Comparison of ENCODE assay signal across 8 mouse cellular contexts in the genomic region with DNA sequence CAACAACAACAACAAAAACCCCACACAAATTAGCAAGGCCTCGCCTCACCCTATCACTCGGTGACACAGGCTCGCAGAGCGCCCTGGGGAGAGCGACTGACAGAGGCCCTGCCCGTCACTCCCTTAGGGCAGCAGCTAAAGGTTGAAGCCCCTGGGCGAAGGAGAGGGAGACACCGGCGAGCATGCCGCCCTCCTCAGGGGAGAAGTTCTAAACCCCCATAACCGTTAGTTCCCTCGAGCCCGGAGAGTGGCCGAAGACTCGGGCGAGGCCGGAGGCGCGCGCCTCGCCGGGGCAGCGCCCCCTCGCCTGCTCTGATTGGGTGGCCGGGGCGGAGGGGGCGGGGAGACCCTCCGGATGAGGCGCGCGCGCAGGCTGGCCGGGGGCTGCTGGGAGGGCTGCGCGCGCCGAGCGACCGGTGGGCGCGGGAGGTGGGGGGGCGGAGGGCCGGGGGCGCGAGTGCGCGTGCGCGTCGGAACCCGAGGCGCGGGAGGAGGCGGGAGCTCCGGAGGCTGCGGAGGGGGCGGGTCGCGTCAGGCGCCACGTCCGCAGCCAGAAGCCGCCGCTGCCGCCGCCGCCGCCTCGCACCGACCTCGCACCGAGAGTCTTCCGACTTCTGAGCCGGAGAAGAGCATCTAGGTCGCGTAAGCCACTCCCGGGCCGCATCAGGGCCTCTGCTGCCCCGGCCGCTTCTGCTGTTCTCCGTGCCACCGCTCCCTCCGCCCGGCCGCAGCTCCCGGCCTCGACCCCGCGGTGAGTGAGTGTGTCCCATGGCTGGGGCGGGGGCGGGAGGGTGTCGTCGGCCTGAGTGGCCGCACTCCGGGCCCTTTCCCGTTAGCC. TPM values are rescaled to one million over a fixed set of nuclear protein-coding genes. Genes with fewer than 3 reads are reported as not detected.
DNase-seq lines count a peak whose midpoint lies in the region; ATAC-seq and TF ChIP-seq lines count a peak whose summit lies in the region.

Fhl4 (minus strand) TSS at position 249 of the 838 bp plus-strand sequence.
Tmem263 (plus strand) TSS at position 381 of the 838 bp plus-strand sequence.

- H3K4me2 ChIP-seq in forebrain, embryonic 12.5 days = peak within 1 kb of the TSS; percentile 72
- H3K4me2 ChIP-seq in heart, postnatal 0 days (ENCODE audit: low read depth, low read length) = peak within 1 kb of the TSS; percentile 93
- peak within 1 kb of the TSS; percentile 93 for H3K4me2 ChIP-seq in liver, embryonic 15.5 days
- peak within 1 kb of the TSS; percentile 82 for H3K4me2 ChIP-seq in neural tube, embryonic 11.5 days (ENCODE audit: low read depth)
- H3K4me2 ChIP-seq in stomach, embryonic 16.5 days (ENCODE audit: low read depth, low read length) = peak within 1 kb of the TSS; percentile 89

- peak; percentile 75 for DNase-seq in c-Kit-positive CD71-positive TER-119-positive erythroid progenitor cells, embryonic 14.5 days (ENCODE audit: low spot score)
- peak; percentile 86 for DNase-seq in heart, postnatal 0 days (ENCODE audit: low spot score)
- DNase-seq in kidney, postnatal 36 days = peak; percentile 71 to 88
- DNase-seq in neural tube, embryonic 11.5 days (ENCODE audit: low spot score) = peak; percentile 97

- ATAC-seq in forebrain, embryonic 12.5 days (ENCODE audit: low FRiP score) = peak; percentile 98
- ATAC-seq in heart, postnatal 0 days (ENCODE audit: insufficient read depth, low read depth) = peak; percentile 98
- ATAC-seq in liver, embryonic 15.5 days (ENCODE audit: insufficient read depth) = peak; percentile 93
- ATAC-seq in neural tube, embryonic 11.5 days (ENCODE audit: insufficient read depth, low FRiP score, low TSS enrichment) = peak; percentile 96
- peak; percentile 98 for ATAC-seq in stomach, embryonic 16.5 days (ENCODE audit: insufficient read depth, low FRiP score)

- TF ChIP-seq CTCF in ES-Bruce4 (IDR thresholded peaks at IDR 0.05; ENCODE audit: low read depth, low read length) = no peak
- no peak for TF ChIP-seq CTCF in heart, postnatal 0 days (IDR thresholded peaks at IDR 0.05; ENCODE audit: low read depth)

- H3K4me1 ChIP-seq in ES-Bruce4 (ENCODE audit: control insufficient read depth, insufficient read depth, low read length) = no peaks in the 10 kb centered on the region
- H3K4me1 ChIP-seq in forebrain, embryonic 12.5 days = peaks cover 16% of the 10 kb centered on the region
- peaks cover 9% of the 10 kb centered on the region for H3K4me1 ChIP-seq in heart, postnatal 0 days (ENCODE audit: control insufficient read depth, insufficient read depth)
- peaks cover 29% of the 10 kb centered on the region for H3K4me1 ChIP-seq in liver, embryonic 15.5 days (replicated peaks)
- no peaks in the 10 kb centered on the region for H3K4me1 ChIP-seq in neural tube, embryonic 11.5 days (ENCODE audit: control insufficient read depth, insufficient read depth, low read length)
- H3K4me1 ChIP-seq in stomach, embryonic 16.5 days (ENCODE audit: control insufficient read depth, insufficient read depth, low read length) = 0 out of 2 replicates have a peak, but pooled peaks cover 9% of the 10 kb centered on the region

- H3K9me3 ChIP-seq in ES-Bruce4 (replicated peaks; ENCODE audit: control insufficient read depth, insufficient read depth, low read length, poor library complexity, severe bottlenecking) = no peaks in the 10 kb centered on the region
- no peaks in the 10 kb centered on the region for H3K9me3 ChIP-seq in forebrain, embryonic 12.5 days
- H3K9me3 ChIP-seq in heart, postnatal 0 days (replicated peaks; ENCODE audit: control insufficient read depth, low read length) = no peaks in the 10 kb centered on the region
- H3K9me3 ChIP-seq in liver, embryonic 15.5 days (replicated peaks) = no peaks in the 10 kb centered on the region
- no peaks in the 10 kb centered on the region for H3K9me3 ChIP-seq in neural tube, embryonic 11.5 days (ENCODE audit: control insufficient read depth, low read length)
- no peaks in the 10 kb centered on the region for H3K9me3 ChIP-seq in stomach, embryonic 16.5 days (replicated peaks; ENCODE audit: control insufficient read depth, low read length)

- TF ChIP-seq POLR2A in ES-Bruce4 (IDR thresholded peaks at IDR 0.05; ENCODE audit: insufficient read depth, low read length) = no peak

- peak within 1 kb of the TSS; percentile 94 for H3K9ac ChIP-seq in ES-Bruce4 (ENCODE audit: low read depth, poor library complexity, severe bottlenecking)
- H3K9ac ChIP-seq in forebrain, embryonic 12.5 days = peak within 1 kb of the TSS; percentile 94
- peak within 1 kb of the TSS; percentile 80 for H3K9ac ChIP-seq in heart, postnatal 0 days (replicated peaks; ENCODE audit: low read depth, low read length)
- peak within 1 kb of the TSS; percentile 93 for H3K9ac ChIP-seq in liver, embryonic 15.5 days
- H3K9ac ChIP-seq in neural tube, embryonic 11.5 days (ENCODE audit: low read length) = peak within 1 kb of the TSS; percentile 87
- peak within 1 kb of the TSS; percentile 96 for H3K9ac ChIP-seq in stomach, embryonic 16.5 days (ENCODE audit: low read length)

- TF ChIP-seq EP300 in ES-Bruce4 (IDR thresholded peaks at IDR 0.05; ENCODE audit: insufficient read depth, low read depth, low read length) = no peak
- peak; percentile 59; the same call in 1 of the 2 replicates for TF ChIP-seq EP300 in heart, postnatal 0 days (IDR thresholded peaks at IDR 0.05; ENCODE audit: low read depth)

- WGBS in forebrain, embryonic 12.5 days = under 1% methylated on average over 71 of the region's 96 CpGs
- WGBS in heart, postnatal 0 days = under 1% methylated on average over 68 of the region's 96 CpGs
- under 1% methylated on average over 93 of the region's 96 CpGs for WGBS in liver, embryonic 15.5 days (ENCODE audit: insufficient replicate concordance)
- WGBS in neural tube, embryonic 11.5 days = under 1% methylated on average over 61 of the region's 96 CpGs
- WGBS in stomach, embryonic 16.5 days = under 1% methylated on average over 86 of the region's 96 CpGs

- no peaks in the 10 kb centered on the region for H3K36me3 ChIP-seq in ES-Bruce4 (ENCODE audit: control insufficient read depth, insufficient read depth, low read length, poor library complexity, severe bottlenecking)
- no peaks in the 10 kb centered on the region for H3K36me3 ChIP-seq in forebrain, embryonic 12.5 days (replicated peaks)
- no peaks in the 10 kb centered on the region for H3K36me3 ChIP-seq in heart, postnatal 0 days (replicated peaks; ENCODE audit: control insufficient read depth, insufficient read depth, low read length)
- no peaks in the 10 kb centered on the region for H3K36me3 ChIP-seq in liver, embryonic 15.5 days (replicated peaks)
- H3K36me3 ChIP-seq in neural tube, embryonic 11.5 days (ENCODE audit: control insufficient read depth, insufficient read depth, low read length) = no peaks in the 10 kb centered on the region
- H3K36me3 ChIP-seq in stomach, embryonic 16.5 days (ENCODE audit: control insufficient read depth, insufficient read depth, low read length) = no peaks in the 10 kb centered on the region

- peak within 1 kb of the TSS; percentile 91 for H3K4me3 ChIP-seq in ES-Bruce4 (ENCODE audit: low read depth, low read length)
- peak within 1 kb of the TSS; percentile 94 for H3K4me3 ChIP-seq in forebrain, embryonic 12.5 days (replicated peaks)
- H3K4me3 ChIP-seq in heart, postnatal 0 days (ENCODE audit: low read depth, low read length) = peak within 1 kb of the TSS; percentile 98
- H3K4me3 ChIP-seq in liver, embryonic 15.5 days (replicated peaks) = peak within 1 kb of the TSS; percentile 91
- H3K4me3 ChIP-seq in neural tube, embryonic 11.5 days (ENCODE audit: low read depth, low read length) = peak within 1 kb of the TSS; percentile 94
- H3K4me3 ChIP-seq in stomach, embryonic 16.5 days (replicated peaks; ENCODE audit: low read length) = peak within 1 kb of the TSS; percentile 100

- no peaks in the 10 kb centered on the region for H3K27me3 ChIP-seq in ES-Bruce4 (ENCODE audit: control insufficient read depth, insufficient read depth, low read length, poor library complexity, severe bottlenecking)
- H3K27me3 ChIP-seq in forebrain, embryonic 12.5 days = no peaks in the 10 kb centered on the region
- no peaks in the 10 kb centered on the region for H3K27me3 ChIP-seq in heart, postnatal 0 days (ENCODE audit: control insufficient read depth, insufficient read depth, low read length)
- H3K27me3 ChIP-seq in liver, embryonic 15.5 days = no peaks in the 10 kb centered on the region
- no peaks in the 10 kb centered on the region for H3K27me3 ChIP-seq in neural tube, embryonic 11.5 days (ENCODE audit: control insufficient read depth, insufficient read depth, low read length)
- no peaks in the 10 kb centered on the region for H3K27me3 ChIP-seq in stomach, embryonic 16.5 days (ENCODE audit: control insufficient read depth, insufficient read depth, low read length)

- H3K27ac ChIP-seq in ES-Bruce4 (ENCODE audit: insufficient read depth, low read length) = peak within 1 kb of the TSS; percentile 54
- H3K27ac ChIP-seq in forebrain, embryonic 12.5 days = peak within 1 kb of the TSS; percentile 88
- peak within 1 kb of the TSS; percentile 92 for H3K27ac ChIP-seq in heart, postnatal 0 days (ENCODE audit: low read depth)
- H3K27ac ChIP-seq in liver, embryonic 15.5 days (replicated peaks) = peak within 1 kb of the TSS; percentile 90
- H3K27ac ChIP-seq in neural tube, embryonic 11.5 days (ENCODE audit: low read depth, low read length) = peak within 1 kb of the TSS; percentile 74
- peak within 1 kb of the TSS; percentile 88 for H3K27ac ChIP-seq in stomach, embryonic 16.5 days (ENCODE audit: low read length)

RNA-seq across cellular contexts. Expression of gene Fhl4, which starts in this region (rescaled TPM):
- polyA plus RNA-seq in ES-Bruce4 (2011; ENCODE audit: insufficient read depth, insufficient read length, low read depth, missing spikeins) = 0.96 and 2.0 TPM in 2 replicates
- polyA plus RNA-seq in forebrain, embryonic 12.5 days (2016; fragmentation: Nextera tagmentation; extraction: Ambion mirVana) = 1.3 and 2.0 TPM in 2 replicates
- total RNA-seq in heart, postnatal 0 days (2014; rRNA removed; ENCODE audit: low replicate concordance) = 0.15 and 0.70 TPM in 2 replicates
- polyA plus RNA-seq in heart, postnatal 0 days (2015; fragmentation: Nextera tagmentation; extraction: Ambion mirVana) = 1.6 TPM in 2 replicates
- 0.22 and 0.39 TPM in 2 replicates for polyA plus RNA-seq in liver, embryonic 15.5 days (2015; fragmentation: Nextera tagmentation; extraction: Ambion mirVana)
- polyA plus RNA-seq in neural tube, embryonic 11.5 days (2014; fragmentation: Nextera tagmentation; extraction: Ambion mirVana) = 0.84 and 0.93 TPM in 2 replicates
- 0.30 and 0.76 TPM in 2 replicates for polyA plus RNA-seq in stomach, embryonic 16.5 days (2015; fragmentation: Nextera tagmentation; extraction: Ambion mirVana)

RNA-seq across cellular contexts. Expression of gene Tmem263, which starts in this region (rescaled TPM):
- 22.8 and 24.0 TPM in 2 replicates for polyA plus RNA-seq in ES-Bruce4 (2011; ENCODE audit: insufficient read depth, insufficient read length, low read depth, missing spikeins)
- 60.6 and 61.6 TPM in 2 replicates for polyA plus RNA-seq in forebrain, embryonic 12.5 days (2016; fragmentation: Nextera tagmentation; extraction: Ambion mirVana)
- 15.2 and 21.6 TPM in 2 replicates for total RNA-seq in heart, postnatal 0 days (2014; rRNA removed; ENCODE audit: low replicate concordance)
- 32.9 and 34.2 TPM in 2 replicates for polyA plus RNA-seq in heart, postnatal 0 days (2015; fragmentation: Nextera tagmentation; extraction: Ambion mirVana)
- polyA plus RNA-seq in liver, embryonic 15.5 days (2015; fragmentation: Nextera tagmentation; extraction: Ambion mirVana) = 16.2 and 16.8 TPM in 2 replicates
- 59.5 and 65.7 TPM in 2 replicates for polyA plus RNA-seq in neural tube, embryonic 11.5 days (2014; fragmentation: Nextera tagmentation; extraction: Ambion mirVana)
- 73.5 and 78.5 TPM in 2 replicates for polyA plus RNA-seq in stomach, embryonic 16.5 days (2015; fragmentation: Nextera tagmentation; extraction: Ambion mirVana)

Comparison
In these comparisons a context has a peak if more than half of its experiments do, and no peak if none do; other contexts are left out.
1. Peak in every context shown above with its lines: DNase-seq, ATAC-seq, H3K4me3 ChIP-seq and H3K27ac ChIP-seq.